Mouse (Mus musculus): ENCODE results near the gene Efhc2. TPM values are rescaled to one million over a fixed set of nuclear protein-coding genes. Genes with fewer than 3 reads are reported as not detected.

The Efhc2 gene
- polyA plus RNA-seq (2012; ENCODE audit: insufficient read depth, insufficient read length, missing spikeins): not detected in 2 replicates

DNA sequence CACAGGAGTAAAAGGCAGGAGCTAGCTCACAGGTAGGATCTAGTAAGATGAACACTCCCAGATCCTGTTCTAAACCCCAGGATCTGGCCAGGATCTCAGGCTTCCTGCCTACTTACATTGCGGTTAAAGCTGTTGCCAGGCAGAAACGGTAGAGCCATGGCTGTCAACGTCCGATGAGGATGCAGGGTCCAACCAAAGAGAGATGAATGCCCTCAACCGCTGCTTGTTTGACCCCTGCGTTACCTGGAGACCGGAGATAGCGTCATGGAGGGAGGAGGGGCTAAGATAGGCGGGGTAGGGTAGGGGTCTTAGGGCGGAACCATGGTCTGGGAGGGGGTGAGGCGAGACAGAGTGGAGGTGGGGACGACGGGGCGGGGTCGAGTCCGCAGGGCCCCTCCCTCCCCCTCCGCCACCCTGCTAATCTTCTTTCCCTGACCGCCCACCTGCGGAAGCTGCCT, at the start of gene Efhc2:
TSS of gene Efhc2 (minus strand) at position 243 of the 458 bp plus-strand sequence.
- Histone ChIP-seq H3K27ac (ENCODE audit: insufficient read depth, low read depth, low read length) (no peak within 1 kb of the TSS), H3K4me3 (ENCODE audit: insufficient read depth, low read length) (no peak within 1 kb of the TSS), H3K4me1 (ENCODE audit: control insufficient read depth, insufficient read depth, low read length) (no peaks in the 10 kb centered on the region)
- TF ChIP-seq CTCF (IDR thresholded peaks at IDR 0.05; ENCODE audit: low read depth, low read length) (no peak), POLR2A (IDR thresholded peaks at IDR 0.05; ENCODE audit: borderline replicate concordance, low read depth, low read length) (no peak)

DNA sequence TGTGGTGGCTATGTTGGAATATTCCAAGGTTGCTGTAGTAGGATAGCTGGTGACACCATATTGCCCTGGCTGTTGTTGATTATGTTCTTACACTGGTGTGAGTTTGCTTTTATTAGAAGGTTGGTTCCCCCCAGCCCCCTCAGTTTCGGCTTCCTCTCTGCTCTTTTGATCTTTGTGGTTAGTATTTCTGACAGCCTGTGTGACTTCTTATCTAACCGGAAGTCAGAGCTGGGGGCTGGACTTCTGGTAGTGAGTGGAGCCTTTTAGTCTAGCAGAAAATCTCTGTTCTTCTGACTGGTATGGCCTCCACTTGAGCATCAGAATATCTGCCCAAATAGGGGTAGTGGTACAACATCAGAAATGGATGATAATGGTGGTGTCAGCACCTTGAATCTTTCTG, 45.9 kb upstream of the Efhc2 start:
- H3K4me1 ChIP-seq (ENCODE audit: control insufficient read depth, insufficient read depth, low read length): no peaks in the 10 kb centered on the region
- H3K27ac ChIP-seq (ENCODE audit: insufficient read depth, low read depth, low read length): no peak overlapping the region
- no peak overlapping the region for H3K4me3 ChIP-seq (ENCODE audit: insufficient read depth, low read length)
- TF ChIP-seq POLR2A (IDR thresholded peaks at IDR 0.05; ENCODE audit: borderline replicate concordance, low read depth, low read length) (no peak), CTCF (IDR thresholded peaks at IDR 0.05; ENCODE audit: low read depth, low read length) (no peak)

DNA sequence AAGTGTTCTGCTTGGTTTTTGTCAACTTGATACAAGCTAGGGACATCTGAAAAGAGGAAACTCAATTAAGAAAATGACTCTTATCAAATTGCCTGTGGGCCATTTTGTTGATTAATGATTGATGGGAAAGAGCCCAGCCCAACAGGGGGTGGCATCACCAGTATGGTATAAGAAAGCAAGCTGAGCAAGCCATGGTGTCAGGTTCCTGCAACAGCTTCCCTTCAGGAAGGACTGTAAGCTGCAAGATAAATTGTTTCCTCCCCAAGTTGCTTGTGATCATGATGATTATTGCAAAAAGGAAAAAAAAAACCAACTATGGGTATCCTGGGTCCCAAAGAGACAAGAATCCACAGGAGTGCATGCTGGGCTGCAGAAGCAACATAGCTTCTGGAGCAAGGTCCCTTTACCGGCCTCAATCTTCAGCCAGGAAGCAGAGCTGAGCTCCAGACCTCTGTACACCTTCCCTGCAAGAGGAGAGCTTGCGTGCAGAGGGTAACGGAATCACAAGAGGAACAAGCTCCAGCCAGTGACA, 18.8 kb downstream of the Efhc2 start:
- TF ChIP-seq POLR2A (IDR thresholded peaks at IDR 0.05; ENCODE audit: borderline replicate concordance, low read depth, low read length): no peak
- no peak for TF ChIP-seq CTCF (IDR thresholded peaks at IDR 0.05; ENCODE audit: low read depth, low read length)
- H3K4me3 ChIP-seq (ENCODE audit: insufficient read depth, low read length): no peak overlapping the region
- H3K4me1 ChIP-seq (ENCODE audit: control insufficient read depth, insufficient read depth, low read length): no peaks in the 10 kb centered on the region
- H3K27ac ChIP-seq (ENCODE audit: insufficient read depth, low read depth, low read length): no peak overlapping the region

- Histone ChIP-seq H3K4me1 (ENCODE audit: control insufficient read depth, insufficient read depth, low read length) (no peaks in the 10 kb centered on the region), H3K4me3 (ENCODE audit: insufficient read depth, low read length) (no peak overlapping the region), H3K27ac (ENCODE audit: insufficient read depth, low read depth, low read length) (no peak overlapping the region)
- TF ChIP-seq CTCF (IDR thresholded peaks at IDR 0.05; ENCODE audit: low read depth, low read length) (no peak), POLR2A (IDR thresholded peaks at IDR 0.05; ENCODE audit: borderline replicate concordance, low read depth, low read length) (no peak)
These were observed 35.3 kb downstream of the Efhc2 start for GRCm38 (mm10) chrX:17283899-17284298.

DNA sequence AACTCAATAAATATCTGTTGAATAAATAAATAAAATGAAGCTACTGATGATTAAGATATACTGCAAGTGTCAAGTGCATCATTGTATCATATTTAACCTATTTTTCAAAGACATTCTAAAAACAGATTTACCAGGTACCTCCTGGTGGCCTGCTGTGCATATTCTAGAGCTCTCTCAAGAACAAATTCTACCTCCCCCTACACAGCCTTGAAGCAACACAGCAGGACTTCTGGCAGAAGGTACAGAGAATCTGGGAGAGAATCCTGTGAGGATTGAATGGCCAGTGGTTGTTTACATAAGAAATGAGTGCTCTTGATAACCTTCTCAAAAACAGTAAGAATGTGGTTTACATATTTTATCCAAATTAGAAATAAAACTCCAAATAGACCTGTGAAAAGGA, 94.0 kb downstream of the Efhc2 start:
- no peaks in the 10 kb centered on the region for H3K4me1 ChIP-seq (ENCODE audit: control insufficient read depth, insufficient read depth, low read length)
- no peak overlapping the region for H3K4me3 ChIP-seq (ENCODE audit: insufficient read depth, low read length)
- no peak for TF ChIP-seq CTCF (IDR thresholded peaks at IDR 0.05; ENCODE audit: low read depth, low read length)
- TF ChIP-seq POLR2A (IDR thresholded peaks at IDR 0.05; ENCODE audit: borderline replicate concordance, low read depth, low read length): no peak
- H3K27ac ChIP-seq (ENCODE audit: insufficient read depth, low read depth, low read length): no peak overlapping the region

- no peak overlapping the region for H3K4me3 ChIP-seq (ENCODE audit: insufficient read depth, low read length)
- no peak overlapping the region for H3K27ac ChIP-seq (ENCODE audit: insufficient read depth, low read depth, low read length)
- no peak for TF ChIP-seq CTCF (IDR thresholded peaks at IDR 0.05; ENCODE audit: low read depth, low read length)
- no peak for TF ChIP-seq POLR2A (IDR thresholded peaks at IDR 0.05; ENCODE audit: borderline replicate concordance, low read depth, low read length)
- no peaks in the 10 kb centered on the region for H3K4me1 ChIP-seq (ENCODE audit: control insufficient read depth, insufficient read depth, low read length)
These were observed 101.7 kb downstream of the Efhc2 start for GRCm38 (mm10) chrX:17217451-17217850.

GRCm38 (mm10) chrX:17213515-17213914, 105.7 kb downstream of the Efhc2 start:
- Histone ChIP-seq H3K4me1 (ENCODE audit: control insufficient read depth, insufficient read depth, low read length) (no peaks in the 10 kb centered on the region), H3K4me3 (ENCODE audit: insufficient read depth, low read length) (no peak overlapping the region)
- TF ChIP-seq POLR2A (IDR thresholded peaks at IDR 0.05; ENCODE audit: borderline replicate concordance, low read depth, low read length) (no peak), CTCF (IDR thresholded peaks at IDR 0.05; ENCODE audit: low read depth, low read length) (no peak)

GRCm38 (mm10) chrX:17175748-17176147, 143.4 kb downstream of the Efhc2 start:
- H3K4me1 ChIP-seq (ENCODE audit: control insufficient read depth, insufficient read depth, low read length): no peaks in the 10 kb centered on the region
- no peak overlapping the region for H3K27ac ChIP-seq (ENCODE audit: insufficient read depth, low read depth, low read length)
- H3K4me3 ChIP-seq (ENCODE audit: insufficient read depth, low read length): no peak overlapping the region
- TF ChIP-seq CTCF (IDR thresholded peaks at IDR 0.05; ENCODE audit: low read depth, low read length): no peak
- no peak for TF ChIP-seq POLR2A (IDR thresholded peaks at IDR 0.05; ENCODE audit: borderline replicate concordance, low read depth, low read length)

More at GRCm38 (mm10) chrX:17213515-17213914, 105.7 kb downstream of the Efhc2 start:
- H3K27ac ChIP-seq (ENCODE audit: insufficient read depth, low read depth, low read length): no peak overlapping the region

DNA sequence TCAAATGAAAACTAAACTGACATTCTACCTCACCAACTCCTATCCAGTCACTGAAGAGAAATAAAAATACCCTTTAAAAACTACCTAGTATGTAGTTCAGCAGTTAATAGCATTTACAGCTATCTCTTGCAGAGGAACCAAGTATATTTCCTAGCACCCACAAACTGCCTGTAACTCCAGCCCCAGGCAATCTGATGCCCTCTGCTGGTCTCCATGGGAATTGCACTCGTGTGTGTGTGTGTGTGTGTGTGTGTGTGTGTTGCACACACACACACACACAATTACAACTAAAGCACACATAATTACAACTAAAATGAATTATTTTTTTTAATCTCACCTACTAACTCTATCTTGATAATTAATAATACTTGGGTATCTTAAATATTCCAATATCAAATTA, 153.5 kb downstream of the Efhc2 start:
- no peak for TF ChIP-seq POLR2A (IDR thresholded peaks at IDR 0.05; ENCODE audit: borderline replicate concordance, low read depth, low read length)
- TF ChIP-seq CTCF (IDR thresholded peaks at IDR 0.05; ENCODE audit: low read depth, low read length): no peak
- Histone ChIP-seq H3K4me3 (ENCODE audit: insufficient read depth, low read length) (no peak overlapping the region), H3K27ac (ENCODE audit: insufficient read depth, low read depth, low read length) (no peak overlapping the region), H3K4me1 (ENCODE audit: control insufficient read depth, insufficient read depth, low read length) (no peaks in the 10 kb centered on the region)
